Mouse (Mus musculus) gastrocnemius, postnatal 25 days (tissue): ENCODE results near the gene Tmem198. TPM values are rescaled to one million over a fixed set of nuclear protein-coding genes. Genes with fewer than 3 reads are reported as not detected.

ENCODE experiments used
- DNase-seq: peaks from one replicate; pipeline ENCODE4 v3.0.0; 2022
- total RNA-seq, 2 experiments: library from RNA; stranded (reverse); gene quantifications; 1 replicate in 1 of 2; 2 replicates in 1 of 2; pipeline ENCODE4 v1.2.3; 2021

Gene Tmem198
- total RNA-seq, 2 experiments from 2014 or later = 0.36 to 0.43 TPM

GRCm38 (mm10) chr1:75487405-75488161 lies 8.3 kb downstream of the Tmem198 start:
- no peak for DNase-seq

DNA sequence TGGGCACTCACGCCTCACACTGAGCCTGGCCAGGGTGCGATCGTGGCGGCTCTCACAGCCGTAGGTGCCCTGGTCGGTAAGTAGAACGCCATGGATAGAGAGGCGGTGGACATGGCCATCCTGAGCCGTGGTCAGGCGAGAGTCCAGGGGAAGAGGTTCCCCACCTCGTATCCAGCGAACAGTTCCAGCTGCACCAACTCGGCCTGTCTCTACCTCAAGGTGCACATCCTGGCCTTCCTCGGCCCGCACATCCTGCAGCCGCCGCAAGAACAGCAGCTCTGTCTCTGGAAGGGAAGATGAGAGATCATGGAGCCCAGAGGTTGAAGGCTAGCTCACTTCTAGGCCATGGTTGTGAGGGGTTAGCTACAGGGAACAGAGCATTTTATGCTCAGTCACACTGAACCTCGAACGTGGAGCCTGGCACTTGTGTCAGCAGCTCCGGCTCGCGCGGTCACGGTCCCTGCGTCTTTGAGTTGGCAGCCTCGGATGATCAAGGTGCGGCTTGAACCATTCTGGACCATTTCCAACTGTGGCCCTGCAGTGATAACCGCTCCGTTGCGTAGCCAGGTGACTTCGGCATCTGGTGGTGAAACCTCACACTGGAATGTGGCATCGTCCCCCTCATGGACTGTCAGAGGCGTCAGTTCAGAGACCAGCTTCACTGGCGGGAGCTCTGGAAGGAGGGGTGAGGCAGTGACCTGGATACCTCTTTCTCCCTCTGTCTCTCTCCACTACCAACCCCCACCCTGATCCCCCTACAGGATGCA lies 11.6 kb downstream of the Tmem198 start:
- no peak for DNase-seq

GRCm38 (mm10) chr1:75492579-75493170 lies 13.3 kb downstream of the Tmem198 start:
- DNase-seq = no peak

- DNase-seq = no peak
Observed at GRCm38 (mm10) chr1:75494878-75495548, 15.7 kb downstream of the Tmem198 start.

- DNase-seq = no peak
Observed at GRCm38 (mm10) chr1:75498897-75499296, 19.6 kb downstream of the Tmem198 start.

DNA sequence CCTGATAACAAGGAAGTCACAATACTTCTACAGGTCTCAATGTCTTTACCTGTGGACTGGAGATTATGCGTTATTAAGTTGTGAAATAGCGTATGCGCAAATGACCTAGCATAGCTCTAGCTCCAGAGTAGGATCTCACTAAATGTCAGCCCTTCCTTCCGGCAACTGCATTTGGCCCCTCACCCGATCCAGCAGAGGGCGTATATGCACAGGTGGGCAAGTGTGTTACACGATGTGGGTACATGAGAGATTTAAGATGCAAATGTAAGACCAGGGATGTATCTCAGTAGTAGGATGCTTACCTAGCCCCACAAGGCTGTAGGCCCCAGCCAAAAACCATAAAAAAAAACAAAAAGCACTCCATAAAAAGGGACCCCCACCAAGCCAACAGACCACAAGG lies 20.1 kb downstream of the Tmem198 start:
- DNase-seq = no peak

DNA sequence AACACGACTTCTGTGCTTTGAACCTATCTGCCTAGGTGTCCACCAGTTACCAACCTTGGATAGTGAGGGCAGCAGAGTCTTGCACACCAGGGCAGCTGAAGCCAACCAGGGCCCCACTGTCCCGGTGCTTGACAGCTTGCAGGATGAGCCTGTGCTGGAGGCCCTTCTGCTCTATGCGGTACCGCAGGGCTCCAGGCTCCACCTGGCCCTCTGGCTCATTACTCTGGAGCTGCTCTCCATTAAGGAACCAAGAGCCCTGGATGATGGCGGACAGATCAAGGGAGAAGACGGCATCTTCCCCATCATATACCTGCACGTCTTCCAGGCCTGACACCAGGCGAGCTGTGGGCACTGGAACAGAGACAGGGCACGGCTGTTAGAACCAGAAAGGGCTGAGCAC lies 22.6 kb downstream of the Tmem198 start:
- DNase-seq = no peak

DNA sequence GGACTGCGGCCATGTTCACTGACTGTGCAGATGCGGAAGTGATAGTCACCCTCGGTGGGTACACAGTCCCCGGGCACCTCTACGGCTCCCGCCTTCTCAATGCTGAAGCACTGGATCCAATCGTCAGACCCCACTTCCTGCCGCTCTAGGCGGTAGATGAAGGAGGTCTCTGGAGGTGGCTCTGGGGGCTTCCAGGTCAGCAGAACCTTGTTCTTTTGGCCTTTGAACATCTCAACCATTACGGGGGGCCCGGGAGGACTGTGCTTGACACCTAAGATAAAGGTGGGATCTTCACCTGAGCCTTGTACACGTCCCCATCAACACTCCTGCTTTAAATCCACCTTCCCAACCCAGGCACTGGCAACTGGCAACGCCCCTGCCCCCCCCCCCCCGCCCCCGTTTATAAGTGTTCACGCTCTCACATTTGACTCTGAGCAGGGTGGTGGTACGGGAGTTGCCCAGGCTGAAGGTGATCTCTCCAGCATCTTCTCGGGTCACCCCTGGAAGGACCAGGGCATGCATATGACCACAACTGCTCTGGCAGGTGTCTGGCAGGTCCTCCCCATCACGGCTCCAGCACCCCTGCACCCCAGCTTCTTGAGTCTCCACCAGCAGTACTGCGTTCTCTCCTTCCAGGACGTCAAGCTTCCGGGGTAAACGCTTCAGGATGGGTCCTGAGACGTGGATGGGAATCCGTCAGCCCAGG lies 23.8 kb downstream of the Tmem198 start:
- DNase-seq = no peak

DNA sequence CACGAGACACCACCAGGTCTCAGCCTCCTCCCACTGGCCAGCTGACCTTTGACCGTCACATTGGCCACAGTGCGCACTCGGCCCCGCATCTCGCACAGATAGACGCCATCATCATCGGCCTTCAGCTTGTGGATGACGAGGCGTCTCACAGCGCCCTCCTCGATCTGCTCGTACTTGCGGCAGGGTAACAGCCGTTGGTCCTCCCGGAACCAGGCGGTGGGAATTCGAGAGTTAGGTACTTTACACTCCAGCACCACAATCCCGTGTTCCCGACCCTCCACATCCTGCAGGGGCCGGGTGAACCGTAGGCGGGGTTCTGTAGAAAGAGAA lies 24.3 kb downstream of the Tmem198 start:
- no peak for DNase-seq

GRCm38 (mm10) chr1:75504256-75505045 lies 25.1 kb downstream of the Tmem198 start:
- DNase-seq = no peak

DNA sequence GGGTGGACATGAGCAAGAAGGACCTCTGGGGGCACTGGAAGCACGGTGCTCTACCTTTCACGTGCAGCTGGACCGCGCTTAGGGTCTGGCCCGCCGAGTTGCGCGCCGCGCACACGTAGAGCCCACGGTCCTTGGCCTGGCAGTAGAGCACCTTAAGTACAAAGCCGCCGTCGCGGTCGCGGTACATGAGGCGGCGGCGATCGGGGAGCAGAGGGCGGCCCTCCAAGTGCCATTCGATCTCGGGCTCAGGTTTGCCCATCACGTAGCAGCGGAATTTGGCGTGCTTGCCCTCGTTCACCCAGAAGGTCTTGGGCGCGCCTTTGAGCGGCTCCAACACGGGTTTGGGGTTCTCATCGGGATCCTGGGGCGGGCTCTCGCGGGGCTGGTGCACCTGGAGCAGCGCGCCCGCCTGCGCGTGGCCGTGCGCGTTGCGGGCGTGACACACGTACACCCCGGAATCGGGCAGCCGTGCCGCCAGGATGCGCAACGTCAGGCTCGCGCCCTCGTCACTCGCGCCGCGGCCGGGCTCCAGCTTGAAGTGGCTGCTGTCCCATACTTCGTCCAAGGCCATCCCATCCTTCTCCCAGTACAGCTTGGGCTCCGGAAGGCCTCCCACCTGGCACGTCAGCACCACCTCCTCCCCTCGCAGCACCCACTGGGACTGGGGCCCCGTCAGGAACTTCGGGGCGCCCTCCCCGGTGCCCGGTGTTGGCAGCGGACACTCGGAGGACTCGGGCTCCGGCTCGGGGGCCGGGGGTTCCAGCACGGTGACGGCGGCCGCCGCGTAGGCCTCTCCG lies 26.0 kb downstream of the Tmem198 start:
- peak; percentile 78 for DNase-seq

GRCm38 (mm10) chr1:75505956-75506831 lies 26.9 kb downstream of the Tmem198 start, which contains the start of gene Obsl1:
TSS of gene Obsl1 (minus strand) at chr1:75506452.
- DNase-seq = peak; percentile 81

DNA sequence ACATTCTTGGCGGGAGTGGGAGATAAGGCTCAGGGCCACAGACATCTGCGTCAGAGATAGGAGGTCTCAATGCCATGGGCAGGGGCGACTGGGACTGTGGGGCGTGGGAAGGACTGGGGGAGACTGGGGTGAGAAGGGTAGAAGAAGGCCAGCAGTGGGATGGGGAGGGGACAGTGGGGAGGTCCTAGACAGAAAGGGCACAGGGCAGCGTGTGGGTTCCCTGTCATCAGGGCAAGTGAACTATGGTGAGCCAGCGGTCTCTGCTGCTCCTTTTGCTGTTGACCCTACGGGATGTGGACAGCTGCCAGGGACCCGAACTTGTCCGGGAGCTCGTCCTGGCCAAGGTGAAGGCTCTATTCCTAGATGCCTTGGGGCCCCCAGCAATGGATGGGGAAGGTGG lies 27.7 kb downstream of the Tmem198 start, which contains the start of gene Inha:
Gene Inha, plus strand, starts transcription at position 72 of the 400 bp plus-strand sequence.
- DNase-seq = no peak

DNA sequence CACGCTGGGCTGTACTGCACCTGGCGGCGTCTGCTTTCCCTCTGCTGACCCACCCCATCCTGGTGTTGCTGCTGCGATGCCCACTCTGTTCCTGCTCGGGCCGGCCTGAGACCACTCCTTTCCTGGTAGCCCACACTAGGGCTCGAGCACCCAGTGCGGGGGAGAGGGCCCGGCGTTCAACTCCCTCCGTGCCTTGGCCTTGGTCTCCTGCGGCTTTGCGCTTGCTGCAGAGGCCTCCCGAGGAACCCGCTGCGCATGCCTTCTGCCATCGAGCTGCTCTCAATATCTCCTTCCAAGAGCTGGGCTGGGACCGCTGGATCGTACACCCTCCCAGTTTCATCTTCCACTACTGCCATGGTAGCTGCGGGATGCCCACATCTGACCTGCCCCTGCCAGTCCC lies 30.3 kb downstream of the Tmem198 start:
- DNase-seq = no peak

GRCm38 (mm10) chr1:75510154-75510553 lies 30.8 kb downstream of the Tmem198 start:
- no peak for DNase-seq

GRCm38 (mm10) chr1:75511437-75512210 lies 32.3 kb downstream of the Tmem198 start:
- no peak for DNase-seq

DNA sequence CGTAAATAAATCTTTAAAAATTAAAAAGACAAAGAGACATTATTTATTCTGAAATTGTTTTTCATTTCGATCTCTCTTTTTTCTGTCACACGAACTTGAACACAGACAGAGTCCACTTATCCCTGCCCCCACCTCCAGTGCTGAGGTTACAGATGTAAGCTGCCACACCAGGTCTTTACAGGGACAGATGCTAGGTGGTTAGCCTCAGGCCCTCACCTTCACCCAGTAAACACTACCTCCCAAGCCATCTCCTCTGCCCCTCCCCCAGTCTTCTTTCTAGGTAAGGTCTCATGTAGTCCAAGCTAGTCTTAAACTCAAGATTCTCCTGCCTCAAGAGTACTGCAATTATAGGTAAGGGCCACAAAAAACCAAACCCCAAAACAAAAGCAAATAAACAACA lies 33.2 kb downstream of the Tmem198 start:
- DNase-seq = no peak

DNA sequence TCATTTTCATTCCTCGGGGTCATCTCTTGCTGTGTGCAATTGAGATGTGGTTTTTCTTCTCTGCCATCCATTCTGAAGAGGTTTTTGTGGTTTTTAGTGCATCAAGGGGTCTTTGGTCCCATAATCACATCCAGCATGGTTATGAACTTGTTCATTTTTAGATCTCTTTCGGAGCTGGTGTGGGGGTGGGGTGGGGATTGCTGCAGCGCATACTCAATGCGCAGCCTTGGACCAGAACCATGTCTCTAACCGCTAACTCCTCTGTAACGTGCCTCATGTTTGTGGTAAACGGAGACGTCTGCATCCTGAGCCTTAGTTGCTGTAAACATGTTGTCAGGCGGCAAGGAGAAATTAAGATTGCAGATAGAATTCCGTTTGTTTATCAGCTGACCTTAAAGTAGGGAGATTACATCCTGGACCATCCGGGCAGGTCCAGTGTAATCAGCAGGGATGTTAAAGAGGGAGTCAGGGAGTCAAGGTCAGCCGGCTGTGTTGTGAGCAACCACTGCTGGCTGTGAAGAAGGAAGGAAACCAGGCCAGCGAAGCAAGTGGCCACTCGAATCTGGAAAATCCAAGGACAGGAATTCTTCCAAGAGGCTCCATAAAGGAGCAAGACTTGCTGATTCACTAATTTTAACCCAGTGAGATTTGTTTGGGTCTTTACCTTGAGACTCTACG lies 37.5 kb downstream of the Tmem198 start:
- DNase-seq = no peak
